Mouse (Mus musculus): ENCODE measurements around the gene Pik3c2g.
A peak's percentile ranks its signal among the peaks of the same experiment; 100 is the strongest.

The Pik3c2g gene

GRCm38 (mm10) chr6:139588409-139588808 lies 1.4 kb downstream of the Pik3c2g start:
- Histone ChIP-seq H3K36me3 (ENCODE audit: insufficient read depth, low read length) (no peaks in the 10 kb centered on the region), H3K4me1 (replicated peaks; ENCODE audit: low read depth, low read length) (peaks cover 5% of the 10 kb centered on the region; the same call in 1 of the 2 replicates), H3K27me3 (ENCODE audit: insufficient read depth, low read length) (no peaks in the 10 kb centered on the region), H3K4me3 (replicated peaks; ENCODE audit: low read length) (no peak overlapping the region), H3K9me3 (ENCODE audit: low read length) (no peaks in the 10 kb centered on the region)
- TF ChIP-seq NANOG (IDR thresholded peaks at IDR 0.05; ENCODE audit: borderline replicate concordance, low read length) (no peak), POU5F1 (IDR thresholded peaks at IDR 0.05; ENCODE audit: borderline replicate concordance, low read length) (no peak), CTCF (conservative IDR thresholded peaks at IDR 0.05; ENCODE audit: low read length) (no peak)

- no peaks in the 10 kb centered on the region for H3K27me3 ChIP-seq (ENCODE audit: insufficient read depth, low read length)
- H3K4me1 ChIP-seq (replicated peaks; ENCODE audit: low read depth, low read length), result peaks cover 5% of the 10 kb centered on the region; the same call in 1 of the 2 replicates
- H3K9me3 ChIP-seq (ENCODE audit: low read length), result no peaks in the 10 kb centered on the region
- H3K36me3 ChIP-seq (ENCODE audit: insufficient read depth, low read length), result no peaks in the 10 kb centered on the region
- no peak overlapping the region for H3K4me3 ChIP-seq (replicated peaks; ENCODE audit: low read length)
- TF ChIP-seq POU5F1 (IDR thresholded peaks at IDR 0.05; ENCODE audit: borderline replicate concordance, low read length), result no peak
- peak; percentile 56 for TF ChIP-seq CTCF (conservative IDR thresholded peaks at IDR 0.05; ENCODE audit: low read length)
Measured at GRCm38 (mm10) chr6:139589291-139589690, 2.3 kb downstream of the Pik3c2g start.

- TF ChIP-seq POU5F1 (IDR thresholded peaks at IDR 0.05; ENCODE audit: borderline replicate concordance, low read length) (no peak), NANOG (IDR thresholded peaks at IDR 0.05; ENCODE audit: borderline replicate concordance, low read length) (no peak), CTCF (conservative IDR thresholded peaks at IDR 0.05; ENCODE audit: low read length) (no peak)
- H3K9me3 ChIP-seq (ENCODE audit: low read length), result no peaks in the 10 kb centered on the region
- no peaks in the 10 kb centered on the region for H3K36me3 ChIP-seq (ENCODE audit: insufficient read depth, low read length)
- H3K4me1 ChIP-seq (replicated peaks; ENCODE audit: low read depth, low read length), result peaks cover 5% of the 10 kb centered on the region; the same call in 1 of the 2 replicates
- no peak overlapping the region for H3K4me3 ChIP-seq (replicated peaks; ENCODE audit: low read length)
- no peaks in the 10 kb centered on the region for H3K27me3 ChIP-seq (ENCODE audit: insufficient read depth, low read length)
Measured at GRCm38 (mm10) chr6:139589854-139590253, 2.8 kb downstream of the Pik3c2g start.

- Histone ChIP-seq H3K4me1 (replicated peaks; ENCODE audit: low read depth, low read length) (peaks cover 5% of the 10 kb centered on the region; the same call in 1 of the 2 replicates), H3K27me3 (ENCODE audit: insufficient read depth, low read length) (no peaks in the 10 kb centered on the region), H3K4me3 (replicated peaks; ENCODE audit: low read length) (no peak overlapping the region), H3K9me3 (ENCODE audit: low read length) (no peaks in the 10 kb centered on the region), H3K36me3 (ENCODE audit: insufficient read depth, low read length) (no peaks in the 10 kb centered on the region)
- no peak for TF ChIP-seq CTCF (conservative IDR thresholded peaks at IDR 0.05; ENCODE audit: low read length)
- no peak for TF ChIP-seq POU5F1 (IDR thresholded peaks at IDR 0.05; ENCODE audit: borderline replicate concordance, low read length)
- TF ChIP-seq NANOG (IDR thresholded peaks at IDR 0.05; ENCODE audit: borderline replicate concordance, low read length), result no peak
Measured at GRCm38 (mm10) chr6:139592081-139592480, 5.1 kb downstream of the Pik3c2g start.

- no peak overlapping the region for H3K4me3 ChIP-seq (replicated peaks; ENCODE audit: low read length)
Measured at GRCm38 (mm10) chr6:139596433-139596832, 9.4 kb downstream of the Pik3c2g start.

GRCm38 (mm10) chr6:139599216-139599615 lies 12.2 kb downstream of the Pik3c2g start:
- no peaks in the 10 kb centered on the region for H3K9me3 ChIP-seq (ENCODE audit: low read length)
- TF ChIP-seq CTCF (conservative IDR thresholded peaks at IDR 0.05; ENCODE audit: low read length) (no peak), NANOG (IDR thresholded peaks at IDR 0.05; ENCODE audit: borderline replicate concordance, low read length) (no peak), POU5F1 (IDR thresholded peaks at IDR 0.05; ENCODE audit: borderline replicate concordance, low read length) (no peak)
- H3K27me3 ChIP-seq (ENCODE audit: insufficient read depth, low read length), result no peaks in the 10 kb centered on the region
- no peaks in the 10 kb centered on the region for H3K4me1 ChIP-seq (replicated peaks; ENCODE audit: low read depth, low read length)
- H3K4me3 ChIP-seq (replicated peaks; ENCODE audit: low read length), result no peak overlapping the region
- no peaks in the 10 kb centered on the region for H3K36me3 ChIP-seq (ENCODE audit: insufficient read depth, low read length)

More at GRCm38 (mm10) chr6:139596433-139596832, 9.4 kb downstream of the Pik3c2g start:
- Histone ChIP-seq H3K36me3 (ENCODE audit: insufficient read depth, low read length) (no peaks in the 10 kb centered on the region), H3K9me3 (ENCODE audit: low read length) (no peaks in the 10 kb centered on the region), H3K27me3 (ENCODE audit: insufficient read depth, low read length) (no peaks in the 10 kb centered on the region), H3K4me1 (replicated peaks; ENCODE audit: low read depth, low read length) (peaks cover 5% of the 10 kb centered on the region; the same call in 1 of the 2 replicates)
- peak; percentile 13; the same call in 1 of the 2 replicates for TF ChIP-seq CTCF (conservative IDR thresholded peaks at IDR 0.05; ENCODE audit: low read length)
- TF ChIP-seq POU5F1 (IDR thresholded peaks at IDR 0.05; ENCODE audit: borderline replicate concordance, low read length), result no peak
- TF ChIP-seq NANOG (IDR thresholded peaks at IDR 0.05; ENCODE audit: borderline replicate concordance, low read length), result no peak

GRCm38 (mm10) chr6:139618774-139619173 lies 31.8 kb downstream of the Pik3c2g start:
- H3K9me3 ChIP-seq (ENCODE audit: low read length), result peaks cover 6% of the 10 kb centered on the region; the same call in 1 of the 2 replicates
- no peaks in the 10 kb centered on the region for H3K36me3 ChIP-seq (ENCODE audit: insufficient read depth, low read length)
- H3K27me3 ChIP-seq (ENCODE audit: insufficient read depth, low read length), result no peaks in the 10 kb centered on the region
- H3K4me1 ChIP-seq (replicated peaks; ENCODE audit: low read depth, low read length), result no peaks in the 10 kb centered on the region
- no peak overlapping the region for H3K4me3 ChIP-seq (replicated peaks; ENCODE audit: low read length)
- no peak for TF ChIP-seq CTCF (conservative IDR thresholded peaks at IDR 0.05; ENCODE audit: low read length)
- no peak for TF ChIP-seq NANOG (IDR thresholded peaks at IDR 0.05; ENCODE audit: borderline replicate concordance, low read length)
- TF ChIP-seq POU5F1 (IDR thresholded peaks at IDR 0.05; ENCODE audit: borderline replicate concordance, low read length), result no peak

- no peaks in the 10 kb centered on the region for H3K4me1 ChIP-seq (replicated peaks; ENCODE audit: low read depth, low read length)
- peaks cover 6% of the 10 kb centered on the region; the same call in 1 of the 2 replicates for H3K9me3 ChIP-seq (ENCODE audit: low read length)
- no peak overlapping the region for H3K4me3 ChIP-seq (replicated peaks; ENCODE audit: low read length)
- H3K36me3 ChIP-seq (ENCODE audit: insufficient read depth, low read length), result no peaks in the 10 kb centered on the region
- H3K27me3 ChIP-seq (ENCODE audit: insufficient read depth, low read length), result no peaks in the 10 kb centered on the region
- TF ChIP-seq POU5F1 (IDR thresholded peaks at IDR 0.05; ENCODE audit: borderline replicate concordance, low read length), result no peak
- no peak for TF ChIP-seq NANOG (IDR thresholded peaks at IDR 0.05; ENCODE audit: borderline replicate concordance, low read length)
- TF ChIP-seq CTCF (conservative IDR thresholded peaks at IDR 0.05; ENCODE audit: low read length), result no peak
Measured at GRCm38 (mm10) chr6:139624756-139625155, 37.7 kb downstream of the Pik3c2g start.

- Histone ChIP-seq H3K36me3 (ENCODE audit: insufficient read depth, low read length) (no peaks in the 10 kb centered on the region), H3K27me3 (ENCODE audit: insufficient read depth, low read length) (no peaks in the 10 kb centered on the region), H3K4me3 (replicated peaks; ENCODE audit: low read length) (no peak overlapping the region), H3K9me3 (ENCODE audit: low read length) (no peaks in the 10 kb centered on the region), H3K4me1 (replicated peaks; ENCODE audit: low read depth, low read length) (no peaks in the 10 kb centered on the region)
- TF ChIP-seq CTCF (conservative IDR thresholded peaks at IDR 0.05; ENCODE audit: low read length) (peak; percentile 52; the same call in 1 of the 2 replicates), NANOG (IDR thresholded peaks at IDR 0.05; ENCODE audit: borderline replicate concordance, low read length) (no peak), POU5F1 (IDR thresholded peaks at IDR 0.05; ENCODE audit: borderline replicate concordance, low read length) (no peak)
Measured at GRCm38 (mm10) chr6:139634561-139634960, 47.5 kb downstream of the Pik3c2g start.

All from E14TG2a.4 (cell line).